Mouse (Mus musculus) limb, embryonic 11.5 days (tissue): ENCODE data around the gene Fndc7. TPM values are rescaled to one million over a fixed set of nuclear protein-coding genes. Genes with fewer than 3 reads are reported as not detected.
A peak's percentile ranks its signal among the peaks of the same experiment; 100 is the strongest.
"Not testable (repeated sequence)": the region's sequence is repeated elsewhere in the genome, so short reads cannot be mapped to it uniquely, and the experiment has no call there.

Source experiments
- ATAC-seq: fragments of 200-750 bp; cut with Nextera tagmentation; 2 replicates; pipeline ENCODE4 v1.8.0; 2017; ENCODE audit warnings: low read depth; ENCODE audit not compliant: insufficient number of reproducible peaks, low FRiP score, low TSS enrichment
- DNase-seq: peaks from one replicate; pipeline ENCODE4 v3.0.0-alpha.2; 2015; ENCODE audit warnings: low spot score
- H3K27ac ChIP-seq: fragments of 300-500 bp; sonication (generic); replicated peaks from 2 replicates; pipeline ENCODE4 v1.5.1; 2014; ENCODE audit warnings: low read depth, mild to moderate bottlenecking, low read length
- H3K27me3 ChIP-seq: fragments of 300-500 bp; sonication (generic); 2 replicates; pipeline ENCODE4 v1.6.1; 2014; ENCODE audit warnings: mild to moderate bottlenecking, low read length, mixed read lengths; ENCODE audit not compliant: control insufficient read depth, insufficient read depth
- H3K36me3 ChIP-seq: fragments of 300-500 bp; sonication (generic); 2 replicates; pipeline ENCODE4 v1.6.1; 2014; ENCODE audit warnings: mild to moderate bottlenecking, low read length, moderate library complexity, mixed read lengths; ENCODE audit not compliant: control insufficient read depth, insufficient read depth
- H3K4me1 ChIP-seq: fragments of 300-500 bp; sonication (generic); 2 replicates; pipeline ENCODE4 v1.6.1; 2014; ENCODE audit warnings: low read length, mixed read lengths; ENCODE audit not compliant: control insufficient read depth, insufficient read depth
- H3K4me2 ChIP-seq: fragments of 300-500 bp; sonication (generic); 2 replicates; pipeline ENCODE4 v1.6.1; 2014; ENCODE audit warnings: low read depth, mild to moderate bottlenecking, moderate library complexity; ENCODE audit not compliant: severe bottlenecking
- H3K4me3 ChIP-seq: fragments of 300-500 bp; sonication (generic); 2 replicates; pipeline ENCODE4 v1.5.1; 2014; ENCODE audit warnings: low read depth, low read length
- H3K9ac ChIP-seq: fragments of 300-500 bp; sonication (generic); 2 replicates; pipeline ENCODE4 v1.6.1; 2014; ENCODE audit warnings: mild to moderate bottlenecking, low read length
- H3K9me3 ChIP-seq: fragments of 300-500 bp; sonication (generic); 2 replicates; pipeline ENCODE4 v1.6.1; 2016; ENCODE audit warnings: low read length; ENCODE audit not compliant: control insufficient read depth
- WGBS: fragments of 180-500 bp; shearing (Covaris S2); extraction: QIAGEN DNeasy Blood & Tissue Kit; methylation state at CpG from one replicate; pipeline ENCODE4 v1.1.7; 2014; 5-methylcytosine and 5-hydroxymethylcytosine counted together
- polyA plus RNA-seq: library from polyadenylated mRNA; unstranded; fragments of >200 nt; fragmentation: Nextera tagmentation; extraction: Ambion mirVana; gene quantifications from 2 replicates; pipeline ENCODE4 v1.2.1, GENCODE M21; 2014

Gene Fndc7
- polyA plus RNA-seq, 1 experiment from 2014 or later: not detected

- ATAC-seq (no peak), DNase-seq (no peak)
- H3K4me3 ChIP-seq: no peak overlapping the region
- H3K27ac ChIP-seq: no peak overlapping the region
- H3K36me3 ChIP-seq: no peaks in the 10 kb centered on the region
- H3K4me2 ChIP-seq: no peak overlapping the region
- H3K4me1 ChIP-seq: no peaks in the 10 kb centered on the region
- H3K27me3 ChIP-seq: no peaks in the 10 kb centered on the region
- H3K9ac ChIP-seq: no peak overlapping the region
- no peaks in the 10 kb centered on the region for H3K9me3 ChIP-seq
- WGBS: 76% methylated on average over 8 of the region's 8 CpGs
Measured at GRCm38 (mm10) chr3:108884706-108885289, 5.0 kb downstream of the Fndc7 start.

- Histone ChIP-seq H3K4me1 (no peaks in the 10 kb centered on the region), H3K9ac (no peak overlapping the region), H3K9me3 (no peaks in the 10 kb centered on the region), H3K4me2 (no peak overlapping the region), H3K4me3 (no peak overlapping the region), H3K27me3 (no peaks in the 10 kb centered on the region), H3K36me3 (no peaks in the 10 kb centered on the region), H3K27ac (no peak overlapping the region)
- WGBS: 84% methylated on average over 2 of the region's 2 CpGs
- no peak for ATAC-seq
- DNase-seq: no peak
Measured at GRCm38 (mm10) chr3:108883067-108883466, 6.7 kb downstream of the Fndc7 start.

- WGBS: 4% methylated on average over 4 of the region's 4 CpGs
- not testable (repeated sequence) for H3K4me2 ChIP-seq, H3K27ac ChIP-seq, DNase-seq, H3K36me3 ChIP-seq, H3K4me1 ChIP-seq, ATAC-seq, H3K9me3 ChIP-seq, H3K4me3 ChIP-seq, H3K27me3 ChIP-seq, H3K9ac ChIP-seq
Measured at GRCm38 (mm10) chr3:108881873-108882272, 7.9 kb downstream of the Fndc7 start.

- Histone ChIP-seq H3K27me3 (no peaks in the 10 kb centered on the region), H3K36me3 (no peaks in the 10 kb centered on the region), H3K9ac (no peak overlapping the region), H3K9me3 (no peaks in the 10 kb centered on the region), H3K27ac (no peak overlapping the region), H3K4me3 (no peak overlapping the region), H3K4me2 (no peak overlapping the region), H3K4me1 (no peaks in the 10 kb centered on the region)
- DNase-seq (no peak), ATAC-seq (0 out of 2 replicates have a peak, but pooled peaks have one; percentile 70)
- 67% methylated on average over 28 of the region's 28 CpGs for WGBS
Measured at GRCm38 (mm10) chr3:108880544-108881507, 9.0 kb downstream of the Fndc7 start.

- no peaks in the 10 kb centered on the region for H3K27me3 ChIP-seq
- WGBS: 69% methylated on average over 5 of the region's 5 CpGs
- no peak overlapping the region for H3K4me3 ChIP-seq
- H3K9me3 ChIP-seq: no peaks in the 10 kb centered on the region
- no peak overlapping the region for H3K9ac ChIP-seq
- H3K4me2 ChIP-seq: no peak overlapping the region
- H3K27ac ChIP-seq: no peak overlapping the region
- ATAC-seq (no peak), DNase-seq (no peak)
- H3K4me1 ChIP-seq: no peaks in the 10 kb centered on the region
- H3K36me3 ChIP-seq: no peaks in the 10 kb centered on the region
Measured at GRCm38 (mm10) chr3:108879836-108880435, 9.9 kb downstream of the Fndc7 start.

- WGBS: 80% methylated on average over 2 of the region's 2 CpGs
- no peak overlapping the region for H3K9ac ChIP-seq
- no peaks in the 10 kb centered on the region for H3K36me3 ChIP-seq
- no peak overlapping the region for H3K4me2 ChIP-seq
- no peak overlapping the region for H3K27ac ChIP-seq
- H3K27me3 ChIP-seq: no peaks in the 10 kb centered on the region
- DNase-seq: no peak
- H3K4me1 ChIP-seq: no peaks in the 10 kb centered on the region
- H3K4me3 ChIP-seq: no peak overlapping the region
- ATAC-seq: no peak
- no peaks in the 10 kb centered on the region for H3K9me3 ChIP-seq
Measured at GRCm38 (mm10) chr3:108879129-108879528, 10.7 kb downstream of the Fndc7 start.

GRCm38 (mm10) chr3:108870631-108871030 lies 19.2 kb downstream of the Fndc7 start:
- no peak overlapping the region for H3K9ac ChIP-seq
- ATAC-seq (no peak), DNase-seq (no peak)
- no peaks in the 10 kb centered on the region for H3K9me3 ChIP-seq
- H3K4me1 ChIP-seq: no peaks in the 10 kb centered on the region
- no peak overlapping the region for H3K27ac ChIP-seq
- WGBS: 80% methylated on average over 6 of the region's 6 CpGs
- H3K4me2 ChIP-seq: no peak overlapping the region
- H3K36me3 ChIP-seq: no peaks in the 10 kb centered on the region
- H3K4me3 ChIP-seq: no peak overlapping the region
- no peaks in the 10 kb centered on the region for H3K27me3 ChIP-seq

- WGBS: 92% methylated on average over 3 of the region's 3 CpGs
- ATAC-seq (no peak), DNase-seq (no peak)
- Histone ChIP-seq H3K4me3 (no peak overlapping the region), H3K4me2 (no peak overlapping the region), H3K27ac (no peak overlapping the region), H3K9ac (no peak overlapping the region), H3K4me1 (no peaks in the 10 kb centered on the region), H3K27me3 (no peaks in the 10 kb centered on the region), H3K9me3 (no peaks in the 10 kb centered on the region), H3K36me3 (no peaks in the 10 kb centered on the region)
Measured at GRCm38 (mm10) chr3:108867449-108867848, 22.4 kb downstream of the Fndc7 start.
